Mouse (Mus musculus) heart, postnatal 0 days (tissue): ENCODE measurements around the gene Tmem132c. TPM values are rescaled to one million over a fixed set of nuclear protein-coding genes. Genes with fewer than 3 reads are reported as not detected.
A peak's percentile ranks its signal among the peaks of the same experiment; 100 is the strongest.

Source experiments
- ATAC-seq: fragments of 200-750 bp; cut with Nextera tagmentation; 2 replicates; pipeline ENCODE4 v1.8.0; 2017; ENCODE audit warnings: low read depth, moderate number of reproducible peaks, moderate library complexity; ENCODE audit not compliant: insufficient read depth
- DNase-seq: peaks from one replicate; pipeline ENCODE4 v3.0.0-alpha.2; 2016; ENCODE audit warnings: low spot score
- H3K27ac ChIP-seq: fragments of 300-500 bp; sonication (generic); 2 replicates; pipeline ENCODE4 v1.5.1; 2014; ENCODE audit warnings: low read depth, mild to moderate bottlenecking
- H3K27me3 ChIP-seq: fragments of 300-500 bp; sonication (generic); 2 replicates; pipeline ENCODE4 v1.6.1; 2014; ENCODE audit warnings: low read length, mixed read lengths; ENCODE audit not compliant: control insufficient read depth, insufficient read depth
- H3K36me3 ChIP-seq: fragments of 300-500 bp; sonication (generic); replicated peaks from 2 replicates; pipeline ENCODE4 v1.6.1; 2014; ENCODE audit warnings: low read length, mixed read lengths; ENCODE audit not compliant: control insufficient read depth, insufficient read depth
- H3K4me1 ChIP-seq: fragments of 300-500 bp; sonication (generic); 2 replicates; pipeline ENCODE4 v1.6.1; 2014; ENCODE audit warnings: antibody characterized with exemption; ENCODE audit not compliant: control insufficient read depth, insufficient read depth
- H3K4me2 ChIP-seq: fragments of 300-500 bp; sonication (generic); 2 replicates; pipeline ENCODE4 v1.6.1; 2014; ENCODE audit warnings: low read depth, mild to moderate bottlenecking, low read length, moderate library complexity
- H3K4me3 ChIP-seq: fragments of 300-500 bp; sonication (generic); 2 replicates; pipeline ENCODE4 v1.5.1; 2014; ENCODE audit warnings: low read depth, low read length
- H3K9ac ChIP-seq: fragments of 300-500 bp; sonication (generic); replicated peaks from 2 replicates; pipeline ENCODE4 v1.6.1; 2014; ENCODE audit warnings: low read depth, low read length, mixed read lengths
- H3K9me3 ChIP-seq: fragments of 300-500 bp; sonication (generic); replicated peaks from 2 replicates; pipeline ENCODE4 v1.6.1; 2016; ENCODE audit warnings: low read length; ENCODE audit not compliant: control insufficient read depth
- CTCF ChIP-seq: IDR thresholded peaks from 2 replicates; pipeline ENCODE4 v1.5.1; 2016; ENCODE audit warnings: antibody characterized with exemption, control low read depth, low read depth
- EP300 ChIP-seq: IDR thresholded peaks from 2 replicates; pipeline ENCODE4 v1.6.1; 2016; ENCODE audit warnings: antibody characterized with exemption, low read depth
- WGBS: fragments of 180-500 bp; shearing (Covaris S2); extraction: QIAGEN DNeasy Blood & Tissue Kit; methylation state at CpG from one replicate; pipeline ENCODE4 v1.1.7; 2014; 5-methylcytosine and 5-hydroxymethylcytosine counted together
- polyA plus RNA-seq: library from polyadenylated mRNA; unstranded; fragments of >200 nt; fragmentation: Nextera tagmentation; extraction: Ambion mirVana; gene quantifications from 2 replicates; pipeline ENCODE4 v1.2.1, GENCODE M21; 2015
- total RNA-seq: library from RNA; depleted of rRNA; stranded (reverse); fragments of >200 nt; gene quantifications from 2 replicates; pipeline ENCODE4 v1.2.3, GENCODE M21; 2014; ENCODE audit warnings: low replicate concordance

Tmem132c gene
- total and polyA plus RNA-seq, 2 experiments from 2014 or later = 0.16 to 1.0 TPM

GRCm38 (mm10) chr5:127429124-127429523 lies 187.5 kb downstream of the Tmem132c start:
- WGBS = 71% methylated on average over 10 of the region's 10 CpGs

GRCm38 (mm10) chr5:127431561-127431960 lies 190.0 kb downstream of the Tmem132c start:
- 69% methylated on average over 9 of the region's 9 CpGs for WGBS
- TF ChIP-seq EP300 (no peak), CTCF (no peak)
- ATAC-seq (no peak), DNase-seq (no peak)
- Histone ChIP-seq H3K27me3 (no peaks in the 10 kb centered on the region), H3K4me3 (no peak overlapping the region), H3K9ac (no peak overlapping the region), H3K27ac (no peak overlapping the region), H3K4me1 (no peaks in the 10 kb centered on the region), H3K9me3 (no peaks in the 10 kb centered on the region), H3K36me3 (no peaks in the 10 kb centered on the region), H3K4me2 (no peak overlapping the region)

More at GRCm38 (mm10) chr5:127429124-127429523, 187.5 kb downstream of the Tmem132c start:
- Histone ChIP-seq H3K4me1 (no peaks in the 10 kb centered on the region), H3K9ac (no peak overlapping the region), H3K27me3 (no peaks in the 10 kb centered on the region), H3K36me3 (no peaks in the 10 kb centered on the region), H3K9me3 (no peaks in the 10 kb centered on the region), H3K4me2 (no peak overlapping the region), H3K4me3 (no peak overlapping the region), H3K27ac (no peak overlapping the region)
- ATAC-seq (no peak), DNase-seq (no peak)
- TF ChIP-seq CTCF = no peak
- no peak for TF ChIP-seq EP300

GRCm38 (mm10) chr5:127436836-127437235 lies 195.2 kb downstream of the Tmem132c start:
- no peak overlapping the region for H3K27ac ChIP-seq
- H3K36me3 ChIP-seq = no peaks in the 10 kb centered on the region
- TF ChIP-seq CTCF (no peak), EP300 (no peak)
- H3K4me3 ChIP-seq = no peak overlapping the region
- no peak overlapping the region for H3K9ac ChIP-seq
- H3K27me3 ChIP-seq = no peaks in the 10 kb centered on the region
- WGBS = 85% methylated on average over 5 of the region's 5 CpGs
- DNase-seq (no peak), ATAC-seq (no peak)
- 0 out of 2 replicates have a peak, but pooled peaks cover 4% of the 10 kb centered on the region for H3K9me3 ChIP-seq
- H3K4me2 ChIP-seq = no peak overlapping the region
- H3K4me1 ChIP-seq = no peaks in the 10 kb centered on the region

DNA sequence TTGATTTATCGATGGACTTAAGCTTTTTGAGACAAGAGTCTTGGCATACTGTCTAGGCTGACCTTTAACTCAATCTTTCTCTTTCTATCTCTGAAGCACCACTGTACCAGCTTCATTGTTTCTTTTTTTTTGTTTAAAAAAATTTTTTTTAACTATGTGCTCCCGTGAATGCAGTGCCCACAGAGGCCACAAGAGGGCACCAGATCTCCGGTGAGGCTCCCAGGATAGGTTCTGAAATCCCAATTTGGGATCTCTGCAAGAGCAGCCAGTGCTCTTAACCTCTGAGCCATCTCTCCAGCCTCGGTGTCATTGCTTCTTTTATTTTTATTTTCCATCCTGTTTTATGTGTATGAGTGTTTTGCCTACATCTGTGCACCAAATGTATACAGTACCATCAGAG lies 197.0 kb downstream of the Tmem132c start:
- no peak for ATAC-seq
- DNase-seq = no peak
- no peaks in the 10 kb centered on the region for H3K36me3 ChIP-seq
- no peak for TF ChIP-seq EP300
- no peak for TF ChIP-seq CTCF
- H3K4me3 ChIP-seq = no peak overlapping the region
- no peaks in the 10 kb centered on the region for H3K4me1 ChIP-seq
- 0 out of 2 replicates have a peak, but pooled peaks cover 4% of the 10 kb centered on the region for H3K9me3 ChIP-seq
- 81% methylated on average over 4 of the region's 4 CpGs for WGBS
- no peak overlapping the region for H3K9ac ChIP-seq
- H3K27me3 ChIP-seq = no peaks in the 10 kb centered on the region
- H3K27ac ChIP-seq = no peak overlapping the region
- no peak overlapping the region for H3K4me2 ChIP-seq

- Histone ChIP-seq H3K4me2 (no peak overlapping the region), H3K27ac (no peak overlapping the region), H3K4me3 (no peak overlapping the region), H3K36me3 (no peaks in the 10 kb centered on the region), H3K9ac (no peak overlapping the region), H3K9me3 (0 out of 2 replicates have a peak, but pooled peaks cover 4% of the 10 kb centered on the region), H3K27me3 (no peaks in the 10 kb centered on the region), H3K4me1 (no peaks in the 10 kb centered on the region)
- 70% methylated on average over 10 of the region's 10 CpGs for whole genome bisulfite sequencing
- TF ChIP-seq CTCF (no peak), EP300 (no peak)
- DNase-seq (no peak), ATAC-seq (no peak)
These were observed 200.4 kb downstream of the Tmem132c start for GRCm38 (mm10) chr5:127441963-127442362.

GRCm38 (mm10) chr5:127453580-127453979 lies 212.0 kb downstream of the Tmem132c start:
- 24% methylated on average over 4 of the region's 4 CpGs for WGBS
- Histone ChIP-seq H3K4me2 (no peak overlapping the region), H3K27me3 (no peaks in the 10 kb centered on the region), H3K27ac (no peak overlapping the region), H3K9ac (no peak overlapping the region), H3K4me1 (no peaks in the 10 kb centered on the region), H3K36me3 (no peaks in the 10 kb centered on the region), H3K9me3 (no peaks in the 10 kb centered on the region), H3K4me3 (no peak overlapping the region)
- DNase-seq (no peak), ATAC-seq (no peak)
- TF ChIP-seq CTCF (peak; percentile 31), EP300 (no peak)
